In the genomic region with DNA sequence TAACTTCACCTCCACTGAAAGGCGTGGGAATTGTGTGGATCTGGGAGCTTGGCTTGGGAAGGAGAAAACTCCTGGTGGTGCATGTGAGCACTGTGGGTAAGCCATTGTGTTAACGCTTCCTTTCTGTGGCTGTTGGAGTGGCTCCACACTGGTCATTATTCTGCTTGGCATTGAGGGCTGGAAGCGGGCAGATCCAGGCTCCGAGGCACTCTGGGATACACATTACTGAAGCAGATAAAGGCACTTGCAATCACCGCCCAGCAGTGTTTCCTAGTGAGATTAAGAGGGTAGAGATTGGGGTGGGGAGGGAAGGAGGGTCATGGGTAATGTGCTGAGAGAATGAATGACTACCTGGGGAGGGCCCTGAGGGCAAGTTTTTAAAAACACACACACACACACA, we compare ENCODE assay signal across 12 mouse cellular contexts.
DNase-seq lines count a peak whose midpoint lies in the region; ATAC-seq and TF ChIP-seq lines count a peak whose summit lies in the region.
"Had no signal": no experiment of that assay in that cellular context is flagged by ENCODE, and none has a peak within 500 bp of the region (broad histone marks: within the 10 kb centered on the region; RNA-seq: fewer than 3 reads in every experiment).

No protein-coding gene starts in this region.

- no peaks in the 10 kb centered on the region for H3K4me1 ChIP-seq in hindbrain, embryonic 14.5 days (replicated peaks; ENCODE audit: control insufficient read depth, insufficient read depth, low read length)
- H3K4me1 ChIP-seq in hindbrain, embryonic 10.5 days (replicated peaks): peaks cover 10% of the 10 kb centered on the region; the same call in 1 of the 2 replicates
- no peaks in the 10 kb centered on the region for H3K4me1 ChIP-seq in stomach, embryonic 14.5 days (ENCODE audit: control insufficient read depth, insufficient read depth, low read length)
- H3K4me1 ChIP-seq in stomach, postnatal 0 days (replicated peaks; ENCODE audit: control insufficient read depth, insufficient read depth): no peaks in the 10 kb centered on the region
- H3K4me1 ChIP-seq: liver, embryonic 12.5 days had no signal

- H3K4me2 ChIP-seq in hindbrain, embryonic 14.5 days (replicated peaks): no peak overlapping the region
- H3K4me2 ChIP-seq in stomach, embryonic 14.5 days (replicated peaks; ENCODE audit: low read depth, low read length): no peak overlapping the region
- H3K4me2 ChIP-seq in stomach, postnatal 0 days (replicated peaks; ENCODE audit: low read depth): no peak overlapping the region
- H3K4me2 ChIP-seq: embryonic facial prominence, embryonic 13.5 days; liver, embryonic 12.5 days had no signal

- TF ChIP-seq CTCF in stomach, postnatal 0 days (IDR thresholded peaks at IDR 0.05; ENCODE audit: low read depth): no peak

- no peak overlapping the region for H3K9ac ChIP-seq in hindbrain, embryonic 14.5 days
- H3K9ac ChIP-seq in stomach, embryonic 14.5 days (replicated peaks; ENCODE audit: low read depth, low read length): no peak overlapping the region
- no peak overlapping the region for H3K9ac ChIP-seq in stomach, postnatal 0 days (ENCODE audit: low read length)
- H3K9ac ChIP-seq: embryonic facial prominence, embryonic 13.5 days; liver, embryonic 12.5 days had no signal

- peak; percentile 64; the same call in 1 of the 2 replicates for ATAC-seq in hindbrain, embryonic 14.5 days (ENCODE audit: low FRiP score)
- peak; percentile 33; the same call in 1 of the 2 replicates for ATAC-seq in stomach, embryonic 14.5 days (ENCODE audit: insufficient number of reproducible peaks, insufficient read depth, low FRiP score, low read depth)
- no peak for ATAC-seq in stomach, postnatal 0 days (ENCODE audit: low FRiP score, low TSS enrichment)
- ATAC-seq in activated CD4-positive, CD25-positive, alpha-beta regulatory T cell, adult 4 months: no peak
- ATAC-seq: liver, embryonic 12.5 days had no signal

- WGBS in hindbrain, embryonic 14.5 days: 32% methylated on average over 5 of the region's 5 CpGs
- WGBS in hindbrain, embryonic 10.5 days: 61% methylated on average over 5 of the region's 5 CpGs
- WGBS in stomach, embryonic 14.5 days: 59% methylated on average over 5 of the region's 5 CpGs
- WGBS in stomach, postnatal 0 days: 57% methylated on average over 5 of the region's 5 CpGs

- no peak for TF ChIP-seq EP300 in stomach, postnatal 0 days (optimal IDR thresholded peaks at IDR 0.05)

- no peaks in the 10 kb centered on the region for H3K27me3 ChIP-seq in hindbrain, embryonic 14.5 days (ENCODE audit: control insufficient read depth, insufficient read depth, low read length)
- no peaks in the 10 kb centered on the region for H3K27me3 ChIP-seq in hindbrain, embryonic 10.5 days (ENCODE audit: insufficient read depth, poor library complexity, severe bottlenecking)
- no peaks in the 10 kb centered on the region for H3K27me3 ChIP-seq in stomach, embryonic 14.5 days (ENCODE audit: control insufficient read depth, insufficient read depth, low read length)
- H3K27me3 ChIP-seq in stomach, postnatal 0 days (ENCODE audit: control insufficient read depth, insufficient read depth, low read length): no peaks in the 10 kb centered on the region
- H3K27me3 ChIP-seq: embryonic facial prominence, embryonic 13.5 days had no signal

- no peak for DNase-seq in hindbrain, embryonic 14.5 days (ENCODE audit: low spot score)
- DNase-seq in hindbrain, embryonic 10.5 days (ENCODE audit: low spot score): no peak
- DNase-seq in stomach, postnatal 0 days (ENCODE audit: low spot score): no peak
- DNase-seq in kidney, postnatal 14 days: peak; percentile 34
- DNase-seq in embryo, embryonic 10 days (ENCODE audit: low spot score): no peak
- DNase-seq in adrenal gland, postnatal 10 days: no peak
- DNase-seq: cerebellum, adult 11 months; retina, postnatal 1 day had no signal

- H3K4me3 ChIP-seq in hindbrain, embryonic 14.5 days (replicated peaks; ENCODE audit: low read length): no peak overlapping the region
- no peak overlapping the region for H3K4me3 ChIP-seq in hindbrain, embryonic 10.5 days
- H3K4me3 ChIP-seq in stomach, embryonic 14.5 days (ENCODE audit: low read depth, low read length): no peak overlapping the region
- H3K4me3 ChIP-seq in stomach, postnatal 0 days (ENCODE audit: low read depth, low read length): no peak overlapping the region
- H3K4me3 ChIP-seq: embryonic facial prominence, embryonic 13.5 days; liver, embryonic 12.5 days had no signal

- no peaks in the 10 kb centered on the region for H3K9me3 ChIP-seq in hindbrain, embryonic 14.5 days (ENCODE audit: control insufficient read depth, low read length)
- no peaks in the 10 kb centered on the region for H3K9me3 ChIP-seq in hindbrain, embryonic 10.5 days
- no peaks in the 10 kb centered on the region for H3K9me3 ChIP-seq in stomach, embryonic 14.5 days (ENCODE audit: control insufficient read depth, low read depth, low read length)
- H3K9me3 ChIP-seq in stomach, postnatal 0 days (ENCODE audit: control insufficient read depth, low read length): no peaks in the 10 kb centered on the region
- H3K9me3 ChIP-seq: embryonic facial prominence, embryonic 13.5 days had no signal

- H3K36me3 ChIP-seq in hindbrain, embryonic 14.5 days (replicated peaks; ENCODE audit: control insufficient read depth, insufficient read depth): no peaks in the 10 kb centered on the region
- no peaks in the 10 kb centered on the region for H3K36me3 ChIP-seq in hindbrain, embryonic 10.5 days
- H3K36me3 ChIP-seq in stomach, embryonic 14.5 days (ENCODE audit: control insufficient read depth, insufficient read depth, low read length): no peaks in the 10 kb centered on the region
- H3K36me3 ChIP-seq in stomach, postnatal 0 days (ENCODE audit: control insufficient read depth, insufficient read depth, low read length): no peaks in the 10 kb centered on the region
- H3K36me3 ChIP-seq: embryonic facial prominence, embryonic 13.5 days; liver, embryonic 12.5 days had no signal

- no peak overlapping the region for H3K27ac ChIP-seq in hindbrain, embryonic 14.5 days
- no peak overlapping the region; the same call in 1 of the 2 replicates for H3K27ac ChIP-seq in hindbrain, embryonic 10.5 days
- no peak overlapping the region for H3K27ac ChIP-seq in stomach, embryonic 14.5 days (ENCODE audit: low read length)
- no peak overlapping the region for H3K27ac ChIP-seq in stomach, postnatal 0 days (replicated peaks)
- H3K27ac ChIP-seq: embryonic facial prominence, embryonic 13.5 days; liver, embryonic 12.5 days had no signal

Comparison
In these comparisons a context has a peak if more than half of its experiments do, and no peak if none do; other contexts are left out.
1. ATAC-seq: peak in hindbrain, embryonic 14.5 days (single experiment) and stomach, embryonic 14.5 days (single experiment); none in stomach, postnatal 0 days (single experiment) and activated CD4-positive, CD25-positive, alpha-beta regulatory T cell, adult 4 months (single experiment).